Mouse (Mus musculus) cortical plate, adult 2 months (tissue): ENCODE measurements around the gene Scnn1a. TPM values are rescaled to one million over a fixed set of nuclear protein-coding genes. Genes with fewer than 3 reads are reported as not detected.

Experiments used
- H3K27ac ChIP-seq: fragments of 200-500 bp; 2 replicates; pipeline ENCODE4 v1.5.1; 2012; ENCODE audit warnings: low read length, control low read depth, inconsistent platforms; ENCODE audit not compliant: insufficient read depth
- H3K4me1 ChIP-seq: fragments of 200-500 bp; 2 replicates; pipeline ENCODE4 v1.6.1; 2011; ENCODE audit warnings: low read length; ENCODE audit not compliant: control insufficient read depth, insufficient read depth
- H3K4me3 ChIP-seq: fragments of 200-500 bp; 2 replicates; pipeline ENCODE4 v1.5.1; 2011; ENCODE audit warnings: mild to moderate bottlenecking, low read length, control low read depth; ENCODE audit not compliant: insufficient read depth
- CTCF ChIP-seq: fragments of 200-500 bp; IDR thresholded peaks from 2 replicates; pipeline ENCODE4 v1.5.1; 2011; ENCODE audit warnings: mild to moderate bottlenecking, control low read depth, low read length; ENCODE audit not compliant: insufficient read depth; ENCODE audit errors: extremely low read depth
- POLR2A ChIP-seq: fragments of 200-500 bp; IDR thresholded peaks from 2 replicates; pipeline ENCODE4 v1.6.1; 2011; ENCODE audit warnings: mild to moderate bottlenecking, low read length, control low read depth; ENCODE audit not compliant: insufficient read depth; ENCODE audit errors: extremely low read depth
- polyA plus RNA-seq: library from polyadenylated mRNA; depleted of rRNA; stranded (reverse); fragments of >200 nt; gene quantifications from 2 replicates; pipeline ENCODE4 v1.2.3, GENCODE M21; 2012

The Scnn1a gene
- polyA plus RNA-seq, 1 experiment, result 4.7 TPM

GRCm38 (mm10) chr6:125355197-125355741, 34.8 kb downstream of the Scnn1a start:
- Histone ChIP-seq H3K4me1 (peaks cover 5% of the 10 kb centered on the region; the same call in 1 of the 2 replicates), H3K27ac (no peak overlapping the region), H3K4me3 (no peak overlapping the region)
- TF ChIP-seq CTCF, result no peak
- no peak for TF ChIP-seq POLR2A

DNA sequence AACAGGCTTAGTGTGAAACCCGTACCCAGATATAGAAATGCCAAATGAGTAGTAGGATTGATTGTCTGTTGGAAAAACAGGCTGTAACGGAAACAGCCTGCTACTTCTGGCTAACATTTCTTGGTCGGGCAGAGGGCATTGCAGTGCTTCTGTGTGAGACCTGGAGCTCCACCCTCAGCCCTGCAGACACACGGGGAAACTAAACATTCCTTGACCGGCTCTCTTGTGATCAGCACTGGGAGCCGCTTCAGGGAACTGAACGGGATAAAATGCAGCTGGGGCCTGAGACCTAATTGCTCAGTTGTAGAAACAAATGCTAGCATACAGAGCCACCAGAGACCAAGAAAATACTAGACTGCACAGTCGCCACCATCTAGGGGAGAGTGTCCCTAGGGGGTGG, 35.8 kb downstream of the Scnn1a start:
- H3K4me3 ChIP-seq, result no peak overlapping the region
- H3K4me1 ChIP-seq, result peaks cover 5% of the 10 kb centered on the region; the same call in 1 of the 2 replicates
- no peak for TF ChIP-seq CTCF
- TF ChIP-seq POLR2A, result no peak
- no peak overlapping the region for H3K27ac ChIP-seq

GRCm38 (mm10) chr6:125357334-125357733, 36.9 kb downstream of the Scnn1a start:
- no peak overlapping the region for H3K27ac ChIP-seq
- no peak overlapping the region for H3K4me3 ChIP-seq
- peaks cover 5% of the 10 kb centered on the region; the same call in 1 of the 2 replicates for H3K4me1 ChIP-seq
- TF ChIP-seq POLR2A (no peak), CTCF (no peak)

DNA sequence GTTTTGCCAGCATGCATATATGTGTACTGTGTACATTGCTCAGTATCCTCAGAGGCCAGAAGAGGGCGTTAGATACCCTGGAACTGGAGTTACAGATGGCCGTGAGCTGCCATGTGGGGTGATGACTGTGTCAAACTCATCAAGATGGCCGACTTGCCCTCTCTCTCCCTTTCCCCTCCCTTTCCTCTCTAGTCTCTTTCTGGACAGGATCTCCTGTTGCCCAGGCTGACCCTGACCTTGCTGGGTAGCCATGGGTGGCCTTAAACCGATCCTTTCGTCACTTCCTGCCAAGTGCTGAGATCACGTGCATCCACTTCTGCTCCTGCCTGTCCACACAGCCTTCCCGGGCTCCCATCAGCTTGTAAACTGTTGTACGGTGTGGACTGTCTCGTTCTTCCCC, 39.5 kb downstream of the Scnn1a start:
- no peak for TF ChIP-seq POLR2A
- TF ChIP-seq CTCF, result no peak
- peaks cover 4% of the 10 kb centered on the region; the same call in 1 of the 2 replicates for H3K4me1 ChIP-seq
- H3K4me3 ChIP-seq, result no peak overlapping the region
- no peak overlapping the region for H3K27ac ChIP-seq

GRCm38 (mm10) chr6:125360846-125361245, 40.4 kb downstream of the Scnn1a start:
- Histone ChIP-seq H3K4me1 (no peaks in the 10 kb centered on the region), H3K4me3 (no peak overlapping the region), H3K27ac (no peak overlapping the region)
- TF ChIP-seq CTCF (no peak), POLR2A (no peak)

GRCm38 (mm10) chr6:125361467-125362291, 41.2 kb downstream of the Scnn1a start:
- TF ChIP-seq CTCF (peak; percentile 58), POLR2A (no peak)
- H3K27ac ChIP-seq, result no peak overlapping the region
- H3K4me1 ChIP-seq, result no peaks in the 10 kb centered on the region
- H3K4me3 ChIP-seq, result no peak overlapping the region

DNA sequence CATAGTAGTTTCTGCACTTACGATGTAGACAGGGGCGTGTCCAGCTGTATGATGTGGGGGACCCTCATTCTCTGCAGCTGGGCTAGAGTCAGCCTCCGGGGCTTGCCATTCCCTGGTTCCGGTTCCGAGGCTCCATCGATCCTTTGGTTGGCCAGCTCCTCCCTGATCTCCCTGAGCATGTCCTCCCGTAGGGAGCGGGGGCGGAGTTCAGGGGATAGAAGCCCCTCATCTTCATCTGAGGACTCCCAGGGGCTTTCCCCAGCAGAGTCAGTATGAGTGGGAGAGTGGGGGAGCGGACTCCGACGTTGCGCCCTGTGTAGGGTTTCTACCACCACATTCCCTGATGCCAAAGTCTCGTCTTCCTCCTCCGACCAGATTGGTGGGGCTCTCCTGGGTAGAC, 42.6 kb downstream of the Scnn1a start:
- no peaks in the 10 kb centered on the region for H3K4me1 ChIP-seq
- H3K27ac ChIP-seq, result no peak overlapping the region
- no peak overlapping the region for H3K4me3 ChIP-seq
- no peak for TF ChIP-seq POLR2A

GRCm38 (mm10) chr6:125363451-125364242, 43.2 kb downstream of the Scnn1a start:
- H3K4me3 ChIP-seq, result no peak overlapping the region
- TF ChIP-seq CTCF (no peak), POLR2A (no peak)

DNA sequence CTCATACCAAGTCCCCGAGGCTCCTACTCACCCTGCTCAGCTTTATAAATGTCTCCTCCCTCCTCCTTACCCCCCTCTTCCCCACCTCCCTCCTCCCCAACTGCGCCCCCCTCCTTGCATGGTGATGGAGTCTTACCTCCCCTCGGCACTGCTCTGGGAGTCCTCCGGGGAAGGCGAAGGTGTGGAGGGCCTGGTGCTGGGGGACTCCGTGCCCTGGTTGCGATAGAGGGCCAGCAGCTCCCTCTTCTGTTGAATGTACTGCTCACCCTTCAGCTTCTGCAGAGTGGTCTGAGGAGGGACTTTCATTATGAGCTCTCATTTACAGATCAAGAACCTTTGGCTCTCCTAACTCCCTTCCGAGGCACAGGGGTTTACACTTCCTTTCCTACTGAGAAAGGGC, 44.0 kb downstream of the Scnn1a start:
- Histone ChIP-seq H3K4me3 (no peak overlapping the region), H3K4me1 (no peaks in the 10 kb centered on the region), H3K27ac (no peak overlapping the region)
- TF ChIP-seq POLR2A, result no peak
- peak; percentile 26; the same call in 1 of the 2 replicates for TF ChIP-seq CTCF

More at GRCm38 (mm10) chr6:125363451-125364242, 43.2 kb downstream of the Scnn1a start:
- no peaks in the 10 kb centered on the region for H3K4me1 ChIP-seq
- H3K27ac ChIP-seq, result no peak overlapping the region
